Mouse (Mus musculus) forebrain, embryonic 10.5 days (tissue): Measurements from ENCODE around the gene Ahsa2. TPM values are rescaled to one million over a fixed set of nuclear protein-coding genes. Genes with fewer than 3 reads are reported as not detected.
"Not testable (repeated sequence)": the region's sequence is repeated elsewhere in the genome, so short reads cannot be mapped to it uniquely, and the experiment has no call there.

ENCODE experiments used
- DNase-seq: peaks from one replicate; pipeline ENCODE4 v3.0.0-alpha.2; 2017; ENCODE audit warnings: low spot score; ENCODE audit errors: extremely low spot score
- H3K27ac ChIP-seq: fragments of 300-500 bp; sonication (generic); 2 replicates; pipeline ENCODE4 v1.5.1; 2016; ENCODE audit warnings: mild to moderate bottlenecking
- H3K27me3 ChIP-seq: fragments of 300-500 bp; sonication (generic); 2 replicates; pipeline ENCODE4 v1.6.1; 2016; ENCODE audit warnings: mild to moderate bottlenecking; ENCODE audit not compliant: poor library complexity, severe bottlenecking
- H3K36me3 ChIP-seq: fragments of 300-500 bp; sonication (generic); replicated peaks from 2 replicates; pipeline ENCODE4 v1.6.1; 2016; ENCODE audit warnings: mild to moderate bottlenecking, moderate library complexity
- H3K4me1 ChIP-seq: fragments of 300-500 bp; sonication (generic); 2 replicates; pipeline ENCODE4 v1.6.1; 2016
- H3K4me3 ChIP-seq: fragments of 300-500 bp; sonication (generic); 2 replicates; pipeline ENCODE4 v1.5.1; 2016; ENCODE audit warnings: mild to moderate bottlenecking, moderate library complexity
- H3K9me3 ChIP-seq: fragments of 300-500 bp; sonication (generic); 2 replicates; pipeline ENCODE4 v1.6.1; 2016; ENCODE audit warnings: mild to moderate bottlenecking, moderate library complexity
- WGBS: fragments of 180-500 bp; shearing (Covaris S2); methylation state at CpG from one replicate; pipeline ENCODE4 v1.1.7; 2016; 5-methylcytosine and 5-hydroxymethylcytosine counted together
- polyA plus RNA-seq: library from polyadenylated mRNA; unstranded; fragments of >200 nt; fragmentation: Nextera tagmentation; extraction: Ambion mirVana; gene quantifications from 2 replicates; pipeline ENCODE4 v1.2.1, GENCODE M21; 2016

Gene Ahsa2
- 119 and 132 TPM in 2 replicates for polyA plus RNA-seq

DNA sequence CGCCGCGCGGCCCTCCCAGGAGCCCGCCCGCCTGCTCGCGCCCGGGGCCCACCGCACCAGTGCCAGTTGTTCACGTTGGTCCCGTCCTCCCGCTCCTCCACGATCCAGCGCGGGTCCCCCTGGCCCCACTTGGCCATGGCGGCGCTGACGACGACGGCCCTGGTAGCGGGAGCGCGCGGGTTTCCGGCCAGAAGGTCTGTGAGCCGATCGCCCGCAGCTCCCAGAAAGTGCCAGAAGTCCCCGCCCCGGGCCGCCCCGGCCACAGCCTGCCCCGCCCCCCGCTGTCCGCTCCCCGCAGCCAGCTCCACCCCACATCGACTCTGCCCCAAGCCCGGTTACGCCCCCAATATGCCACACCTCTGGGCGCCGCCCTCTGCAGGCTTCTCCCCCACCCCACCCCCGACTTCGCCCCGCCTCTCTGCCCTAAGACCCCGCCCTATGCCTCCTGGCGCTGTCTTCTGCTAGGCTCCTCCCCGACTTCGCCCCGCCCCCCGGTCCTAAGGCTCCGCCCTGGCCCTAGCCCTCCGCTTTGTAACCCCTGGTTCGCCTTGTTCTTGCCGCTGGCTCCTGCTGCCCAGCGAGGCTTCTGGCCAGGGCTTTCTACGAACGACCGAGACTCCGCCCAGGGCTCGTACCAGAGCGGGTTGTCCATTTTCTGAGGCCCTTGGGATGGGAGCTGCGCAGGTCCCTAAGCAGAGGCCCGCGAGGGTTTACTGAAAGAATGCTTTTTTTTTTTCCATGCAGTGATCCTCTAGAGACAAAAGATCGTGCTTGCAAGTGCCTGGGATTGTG, at the start of gene Ahsa2:
TSS of gene Ahsa2 (minus strand) at position 313 of the 792 bp plus-strand sequence.
- Histone ChIP-seq H3K9me3 (no peaks in the 10 kb centered on the region), H3K4me3 (peak within 1 kb of the TSS; percentile 86), H3K27me3 (no peaks in the 10 kb centered on the region), H3K4me1 (peaks cover 36% of the 10 kb centered on the region), H3K27ac (peak within 1 kb of the TSS; percentile 99), H3K36me3 (peaks cover 39% of the 10 kb centered on the region)
- WGBS, result 1% methylated on average over 65 of the region's 66 CpGs
- DNase-seq, result peak; percentile 99

DNA sequence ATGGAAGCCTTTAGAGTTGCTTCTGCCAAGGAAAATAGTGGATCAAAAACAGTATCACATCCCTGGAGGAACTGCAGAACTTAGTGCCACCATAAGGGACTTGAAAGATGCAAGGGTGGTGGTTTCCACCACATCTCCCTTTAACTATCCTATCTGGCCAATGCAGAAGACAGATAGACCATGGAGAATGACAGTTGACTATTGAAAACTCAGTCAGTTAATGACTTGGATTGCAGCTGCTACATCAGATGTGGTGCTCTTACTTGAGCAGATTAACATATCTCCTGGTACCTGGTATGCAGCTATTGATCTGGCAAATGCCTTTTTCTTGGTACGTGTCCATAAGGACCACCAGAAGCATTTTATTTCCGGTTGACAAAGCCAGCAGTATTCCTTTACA, 39.6 kb upstream of the Ahsa2 start:
- WGBS, result 82% methylated on average over 2 of the region's 2 CpGs
- H3K4me3 ChIP-seq, result no peak overlapping the region
- H3K27ac ChIP-seq, result no peak overlapping the region

DNA sequence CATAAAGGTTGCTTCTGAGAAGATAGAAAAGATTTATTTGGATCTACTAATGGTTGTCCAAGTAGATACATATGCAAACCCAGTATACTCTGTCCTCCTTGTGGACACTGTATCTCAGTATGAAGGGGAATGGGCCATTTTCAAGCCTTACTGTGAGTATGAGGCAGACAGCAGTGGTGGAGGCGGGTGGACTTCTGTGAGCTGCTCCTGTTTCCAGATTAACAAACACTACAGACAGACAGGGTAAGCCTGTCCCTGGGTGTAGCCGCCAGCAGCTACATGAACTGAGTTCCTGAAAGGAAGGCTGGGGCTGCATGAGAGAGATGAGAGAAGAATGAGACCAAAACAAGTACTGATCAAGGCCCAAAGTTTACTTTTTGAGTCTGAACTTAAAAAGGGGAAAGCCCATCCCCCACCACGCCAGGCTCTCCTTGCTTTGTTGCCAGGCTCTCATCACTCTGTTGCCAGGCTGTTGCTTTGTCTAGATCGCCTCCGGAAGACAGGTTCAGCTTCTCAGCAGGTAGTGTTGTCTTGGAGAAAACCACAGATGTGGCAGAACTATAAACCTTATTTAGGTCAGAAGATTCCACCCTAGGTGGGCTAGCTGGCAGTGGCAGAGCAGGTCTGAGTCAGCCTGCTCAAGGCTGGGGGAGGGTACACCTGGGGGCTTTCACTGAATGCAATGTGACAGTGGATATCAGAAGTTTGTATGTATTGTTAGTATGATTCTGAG, 22.8 kb upstream of the Ahsa2 start, which contains the start of gene 1700093K21Rik:
TSS of gene 1700093K21Rik (minus strand) at position 683 of the 733 bp plus-strand sequence.
- Histone ChIP-seq H3K4me1 (peaks cover 9% of the 10 kb centered on the region), H3K27me3 (no peaks in the 10 kb centered on the region), H3K4me3 (no peak within 1 kb of the TSS), H3K36me3 (no peaks in the 10 kb centered on the region), H3K27ac (no peak within 1 kb of the TSS), H3K9me3 (no peaks in the 10 kb centered on the region; the same call in 1 of the 2 replicates)
- WGBS, result 31% methylated on average over 5 of the region's 5 CpGs
- peak; percentile 18 for DNase-seq

More for the DNA sequence above, 39.6 kb upstream of the Ahsa2 start:
- Histone ChIP-seq H3K36me3 (no peaks in the 10 kb centered on the region), H3K27me3 (no peaks in the 10 kb centered on the region), H3K4me1 (no peaks in the 10 kb centered on the region), H3K9me3 (no peaks in the 10 kb centered on the region)
- DNase-seq, result no peak

DNA sequence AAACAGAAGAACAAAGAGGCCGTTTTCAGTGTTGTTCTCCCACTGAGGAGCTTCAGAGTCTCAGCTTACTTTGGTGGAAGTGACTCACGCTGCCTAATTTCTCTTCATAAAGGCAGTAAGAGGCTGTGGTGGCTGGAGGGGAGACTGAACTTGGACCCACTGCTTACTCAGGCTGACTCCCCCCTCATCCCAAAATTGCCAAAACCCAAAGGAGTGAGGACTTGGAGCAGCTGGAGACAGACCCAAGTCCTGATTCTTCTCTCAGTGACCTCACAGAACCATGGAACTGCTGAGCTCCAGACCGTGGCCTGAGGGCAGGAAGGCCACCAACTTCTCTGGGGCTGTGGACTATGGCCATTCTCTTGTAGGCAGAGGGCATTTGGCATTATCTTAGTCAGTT, 21.2 kb upstream of the Ahsa2 start:
- Histone ChIP-seq H3K9me3 (no peaks in the 10 kb centered on the region), H3K27me3 (no peaks in the 10 kb centered on the region), H3K27ac (no peak overlapping the region), H3K4me3 (no peak overlapping the region), H3K4me1 (peaks cover 9% of the 10 kb centered on the region), H3K36me3 (no peaks in the 10 kb centered on the region)
- 69% methylated on average over 3 of the region's 3 CpGs for WGBS
- DNase-seq, result no peak

DNA sequence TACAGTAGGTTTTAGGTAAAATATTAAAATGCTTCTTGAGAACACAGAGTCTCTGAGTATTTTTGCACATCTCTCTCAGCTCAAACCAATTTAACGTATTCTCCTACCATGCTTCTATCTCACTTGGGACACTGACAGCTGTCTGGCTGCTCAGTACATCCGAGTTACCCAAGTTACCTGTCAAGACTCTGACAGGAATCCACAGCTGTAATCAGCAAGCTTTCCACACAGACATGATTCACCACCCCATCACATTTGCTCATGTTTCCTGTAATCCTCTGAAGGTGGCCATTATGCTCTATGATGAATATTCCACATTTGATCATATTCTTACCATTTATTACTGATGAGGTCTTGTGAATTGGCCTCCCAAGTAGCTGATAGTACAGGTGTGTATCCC, 17.5 kb upstream of the Ahsa2 start:
- H3K4me3 ChIP-seq, result no peak overlapping the region
- 84% methylated on average over 2 of the region's 2 CpGs for WGBS

DNA sequence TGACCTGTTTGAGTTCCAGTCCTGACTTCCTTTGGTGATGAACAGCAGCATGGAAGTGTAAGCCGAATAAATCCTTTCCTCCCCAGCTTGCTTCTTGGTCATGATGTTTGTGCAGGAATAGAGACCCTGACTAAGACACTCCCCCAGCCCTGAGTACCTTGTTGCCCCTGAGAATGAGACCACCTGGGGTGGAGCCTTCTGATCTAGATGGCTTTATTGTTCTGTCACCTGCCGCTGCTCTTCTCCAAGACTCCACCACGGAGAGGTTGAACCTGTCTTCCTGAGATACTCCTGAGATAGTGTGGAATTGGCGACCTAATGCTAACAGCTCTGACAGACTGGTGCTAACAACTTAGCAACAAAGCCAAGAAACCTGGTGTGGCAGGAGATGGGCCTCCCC, 17.0 kb upstream of the Ahsa2 start:
- H3K9me3 ChIP-seq, H3K4me3 ChIP-seq, H3K27me3 ChIP-seq, H3K27ac ChIP-seq, H3K36me3 ChIP-seq, DNase-seq: not testable (repeated sequence)
- 73% methylated on average over 4 of the region's 4 CpGs for WGBS
- H3K4me1 ChIP-seq, result peaks cover 10% of the 10 kb centered on the region

More for the DNA sequence above, 17.5 kb upstream of the Ahsa2 start:
- peaks cover 11% of the 10 kb centered on the region for H3K4me1 ChIP-seq
- no peaks in the 10 kb centered on the region for H3K9me3 ChIP-seq
- DNase-seq, result no peak
- H3K36me3 ChIP-seq, result no peaks in the 10 kb centered on the region
- no peaks in the 10 kb centered on the region for H3K27me3 ChIP-seq
- H3K27ac ChIP-seq, result no peak overlapping the region

DNA sequence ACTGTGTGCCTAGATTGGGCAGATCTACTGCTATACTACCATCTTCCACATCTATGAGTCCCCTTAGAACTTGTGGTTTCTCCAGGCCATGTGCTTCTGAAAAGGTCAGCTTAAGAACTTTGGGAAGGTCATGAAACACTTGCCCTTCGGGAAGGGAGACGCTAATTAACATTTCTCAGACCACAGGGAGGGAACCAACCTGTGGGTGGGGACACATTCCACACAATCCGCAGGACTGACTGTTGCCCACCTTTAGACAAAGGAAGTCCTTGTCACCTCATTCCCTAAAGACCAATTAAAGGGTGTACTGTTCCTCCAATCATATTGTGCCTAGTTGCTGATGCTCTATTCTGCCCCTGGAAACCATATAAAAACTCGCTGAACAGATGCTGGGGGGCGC, 7.0 kb upstream of the Ahsa2 start:
- not testable (repeated sequence) for DNase-seq, H3K9me3 ChIP-seq
- 81% methylated on average over 5 of the region's 5 CpGs for WGBS

DNA sequence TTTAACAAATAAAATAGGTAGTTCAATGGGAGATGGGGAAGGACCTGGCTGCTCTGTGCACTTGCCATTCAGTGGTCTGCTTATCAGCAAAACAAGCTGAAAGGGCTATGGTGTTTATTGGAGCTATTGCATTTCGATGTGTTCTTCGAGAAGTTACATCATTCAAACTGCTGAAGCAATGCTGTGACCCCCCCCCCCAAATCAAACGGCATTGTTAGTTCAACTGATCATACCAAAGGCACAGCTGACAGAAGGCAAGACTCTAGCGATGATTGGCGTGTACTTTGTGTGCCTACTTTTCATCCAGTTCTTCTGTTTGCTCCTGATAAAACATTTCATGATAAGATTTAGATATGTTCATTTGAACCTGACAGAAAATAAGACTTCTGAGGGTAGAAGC, 779 bp upstream of the Ahsa2 start:
- H3K36me3 ChIP-seq, result peaks cover 32% of the 10 kb centered on the region
- 73% methylated on average over 5 of the region's 5 CpGs for WGBS
- H3K4me1 ChIP-seq, result peaks cover 36% of the 10 kb centered on the region
- H3K4me3 ChIP-seq, result peak overlapping the region; percentile 86
- peak; percentile 27 for DNase-seq
- H3K27me3 ChIP-seq, result no peaks in the 10 kb centered on the region
- H3K9me3 ChIP-seq, result no peaks in the 10 kb centered on the region
- H3K27ac ChIP-seq, result peak overlapping the region; percentile 99

More for the DNA sequence above, 7.0 kb upstream of the Ahsa2 start:
- H3K27ac ChIP-seq, H3K27me3 ChIP-seq, H3K4me1 ChIP-seq, H3K4me3 ChIP-seq, H3K36me3 ChIP-seq: not testable (repeated sequence)

DNA sequence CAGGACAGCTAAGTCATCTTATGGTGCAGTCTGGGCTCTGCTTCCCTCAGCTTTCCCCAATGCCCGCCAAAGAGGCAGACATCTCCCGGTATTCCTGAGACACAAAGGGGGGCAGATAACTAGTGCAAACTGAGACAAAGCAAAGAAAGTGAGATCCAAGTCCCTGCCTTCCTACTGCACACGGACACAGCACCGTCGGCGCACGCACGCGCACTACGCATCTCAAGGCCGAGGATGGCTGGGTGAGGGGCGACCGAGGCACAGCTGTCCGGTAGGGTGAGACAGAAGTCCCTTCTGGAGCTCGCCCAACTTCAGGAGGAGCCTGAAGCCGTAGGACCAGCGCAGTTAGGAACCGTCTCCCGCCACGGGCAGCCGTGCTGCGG, 504 bp downstream of the Ahsa2 start:
- 0% methylated on average over 22 of the region's 22 CpGs for WGBS
- peaks cover 36% of the 10 kb centered on the region for H3K4me1 ChIP-seq
- H3K9me3 ChIP-seq, result no peaks in the 10 kb centered on the region
- peak overlapping the region; percentile 86 for H3K4me3 ChIP-seq
- no peaks in the 10 kb centered on the region for H3K27me3 ChIP-seq
- DNase-seq, result peak; percentile 78
- peak overlapping the region; percentile 99 for H3K27ac ChIP-seq
- peaks cover 45% of the 10 kb centered on the region for H3K36me3 ChIP-seq

DNA sequence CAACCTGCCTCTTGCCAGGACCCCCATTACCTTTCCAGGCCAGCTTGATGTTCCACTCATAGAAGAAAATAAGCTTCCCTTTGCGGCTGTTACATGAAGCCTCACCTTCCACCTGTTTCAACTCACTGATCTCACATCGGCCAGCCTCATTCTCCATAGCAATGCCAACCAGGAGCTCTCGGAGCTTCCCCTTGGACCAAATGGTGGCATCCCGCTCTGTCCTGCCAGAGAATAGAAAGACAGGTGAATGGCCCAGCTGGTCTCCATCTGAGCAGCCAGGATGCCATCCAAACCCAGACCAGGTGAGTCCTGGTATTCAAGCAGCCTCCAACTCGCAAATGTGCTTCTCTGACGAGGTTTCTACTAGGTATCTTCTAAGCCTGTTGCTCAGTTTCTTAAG, 1.2 kb downstream of the Ahsa2 start:
- 55% methylated on average over 6 of the region's 6 CpGs for WGBS
- Histone ChIP-seq H3K36me3 (peaks cover 51% of the 10 kb centered on the region), H3K4me1 (peaks cover 36% of the 10 kb centered on the region), H3K27me3 (no peaks in the 10 kb centered on the region), H3K9me3 (no peaks in the 10 kb centered on the region), H3K4me3 (peak overlapping the region; percentile 86), H3K27ac (peak overlapping the region; percentile 99)
- no peak for DNase-seq

DNA sequence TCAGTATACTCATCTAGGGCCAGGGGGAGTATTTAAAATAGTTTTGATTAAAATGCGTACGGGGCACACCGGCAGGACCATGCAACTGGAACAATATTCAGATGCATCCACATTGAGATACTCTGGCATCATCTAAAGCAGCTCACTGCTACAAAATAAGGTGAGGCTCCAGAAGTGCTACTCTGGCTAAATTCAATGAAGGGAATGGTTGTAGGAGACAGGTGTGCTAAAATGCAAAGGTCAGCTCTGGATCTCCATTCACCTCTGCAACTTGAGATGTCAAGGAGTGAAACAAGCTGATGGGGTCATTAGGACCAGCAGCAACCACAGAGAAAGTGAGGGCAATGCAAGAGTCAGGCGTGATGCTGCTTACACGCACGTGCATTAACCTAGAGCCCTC, 2.6 kb downstream of the Ahsa2 start:
- Histone ChIP-seq H3K9me3 (no peaks in the 10 kb centered on the region), H3K4me1 (peaks cover 36% of the 10 kb centered on the region), H3K27ac (no peak overlapping the region), H3K4me3 (no peak overlapping the region), H3K27me3 (no peaks in the 10 kb centered on the region), H3K36me3 (peaks cover 66% of the 10 kb centered on the region)
- DNase-seq, result no peak
- WGBS, result 94% methylated on average over 6 of the region's 6 CpGs

DNA sequence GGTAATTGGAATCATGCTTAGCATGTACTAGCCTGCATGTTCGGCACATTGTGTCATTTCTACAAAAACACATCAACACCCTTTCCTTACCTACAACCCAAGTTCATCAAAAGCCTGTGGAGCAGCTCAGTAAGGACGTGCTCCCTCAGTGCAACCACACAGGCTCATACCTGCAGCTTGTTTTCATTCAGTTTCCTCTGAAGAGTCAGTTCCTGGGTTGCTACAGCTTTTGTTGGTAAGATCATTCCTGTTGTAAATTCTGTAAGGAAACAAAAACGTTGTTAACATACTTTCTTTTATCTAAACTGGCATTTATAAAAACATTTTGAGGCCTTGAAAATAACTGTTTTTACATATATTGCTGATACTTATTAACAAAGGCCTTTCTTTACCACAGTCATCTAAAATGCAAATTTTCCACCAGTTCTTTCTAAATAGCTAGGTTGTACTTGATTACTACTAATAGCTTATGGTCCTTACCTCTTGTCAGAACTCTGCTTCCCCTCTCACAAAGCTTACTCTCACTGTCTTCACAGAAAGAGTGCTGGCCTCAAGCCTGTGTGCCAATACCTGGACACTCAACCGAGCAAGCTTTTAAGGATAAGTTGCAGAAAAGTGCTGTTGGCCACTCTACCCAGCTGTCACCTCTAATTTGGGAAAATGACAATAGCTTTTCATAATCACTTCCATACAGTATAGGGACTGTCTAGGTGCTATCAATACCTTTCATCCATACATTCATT, 5.6 kb downstream of the Ahsa2 start:
- Histone ChIP-seq H3K4me3 (no peak overlapping the region), H3K4me1 (peaks cover 21% of the 10 kb centered on the region), H3K36me3 (peaks cover 93% of the 10 kb centered on the region), H3K9me3 (no peaks in the 10 kb centered on the region), H3K27ac (no peak overlapping the region), H3K27me3 (no peaks in the 10 kb centered on the region)
- no peak for DNase-seq
- 90% methylated on average over 4 of the region's 4 CpGs for WGBS
